Mouse (Mus musculus): ENCODE results near the gene Lrrc15.

Lrrc15 gene

DNA sequence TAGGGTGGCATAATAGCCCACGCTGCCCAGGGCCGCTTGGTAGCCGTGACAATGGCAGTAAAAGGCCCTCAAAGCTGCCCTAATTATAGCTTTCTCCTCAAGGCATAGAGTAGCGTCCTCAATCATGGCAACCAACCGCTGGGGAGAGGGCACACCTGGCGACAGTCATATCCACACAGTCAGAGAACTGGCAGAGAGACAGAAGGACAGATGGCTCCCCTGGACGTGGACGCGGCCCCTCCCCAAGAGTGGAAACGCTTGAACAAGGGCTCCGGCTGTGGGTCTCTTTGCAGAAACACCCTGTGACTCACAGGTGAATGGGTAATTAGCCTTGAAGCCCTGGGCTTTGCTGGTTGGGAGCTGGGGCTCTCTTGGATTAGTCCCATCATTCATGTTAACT lies 4.7 kb downstream of the Lrrc15 start:
- DNase-seq (ENCODE audit: extremely low read depth, insufficient read length, low spot score), result no peak

DNA sequence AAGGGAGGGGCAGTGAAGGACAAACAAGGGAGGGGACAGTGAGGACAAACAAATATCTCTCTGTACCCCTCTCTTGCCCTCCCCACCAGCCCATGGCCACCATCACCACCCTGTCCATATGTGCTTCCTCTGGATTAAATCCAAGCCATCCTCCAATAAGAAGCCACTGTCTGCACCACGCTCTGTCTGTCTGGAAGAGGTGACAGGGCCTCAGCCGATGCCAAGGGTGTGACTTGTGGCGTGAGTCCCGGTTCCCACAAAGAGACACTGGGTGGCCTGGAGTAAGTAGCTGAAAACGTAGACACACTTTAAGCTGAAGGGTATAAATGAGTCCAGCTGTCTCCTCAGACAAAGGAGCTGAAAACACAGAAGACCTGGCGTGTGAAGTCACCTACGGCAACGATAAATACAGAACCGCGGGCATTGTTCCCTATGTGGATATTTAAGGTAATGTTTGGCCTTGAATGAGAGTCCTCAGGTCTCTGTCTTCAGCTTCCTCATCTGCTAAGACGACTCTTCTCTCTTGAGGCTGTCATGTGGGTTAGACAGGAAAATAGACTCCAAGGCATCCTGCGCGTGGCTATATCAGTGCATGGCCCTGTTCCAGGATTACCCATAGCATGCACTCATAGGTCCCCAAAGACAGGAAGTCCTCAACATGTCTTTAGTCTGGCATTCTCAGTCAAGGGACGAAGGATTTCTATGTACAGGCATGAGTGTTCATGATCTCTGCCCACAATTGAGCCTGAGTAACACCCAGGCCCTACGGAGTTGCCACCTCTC lies 7.3 kb downstream of the Lrrc15 start:
- DNase-seq (ENCODE audit: extremely low read depth, insufficient read length, low spot score), result no peak

DNA sequence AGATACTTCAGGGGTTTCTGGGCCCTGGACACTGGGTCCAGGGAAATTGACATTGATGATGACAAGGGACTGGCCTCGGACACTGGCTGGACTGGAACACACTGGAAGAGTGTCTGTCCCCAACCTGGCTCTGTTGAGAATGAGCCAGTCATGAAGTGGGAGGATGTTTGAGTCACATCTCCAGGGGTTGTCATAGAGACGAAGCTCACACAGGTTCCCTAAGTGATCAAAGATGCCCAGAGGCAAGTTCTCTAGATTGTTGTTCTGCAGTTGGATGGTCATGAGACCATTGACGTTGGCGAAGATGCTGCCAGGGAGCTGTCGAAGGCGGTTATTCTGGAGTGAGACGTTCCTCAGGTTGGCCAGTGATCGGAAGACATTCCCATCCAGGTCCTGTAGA lies 10.0 kb downstream of the Lrrc15 start:
- no peak for DNase-seq (ENCODE audit: extremely low read depth, insufficient read length, low spot score)

DNA sequence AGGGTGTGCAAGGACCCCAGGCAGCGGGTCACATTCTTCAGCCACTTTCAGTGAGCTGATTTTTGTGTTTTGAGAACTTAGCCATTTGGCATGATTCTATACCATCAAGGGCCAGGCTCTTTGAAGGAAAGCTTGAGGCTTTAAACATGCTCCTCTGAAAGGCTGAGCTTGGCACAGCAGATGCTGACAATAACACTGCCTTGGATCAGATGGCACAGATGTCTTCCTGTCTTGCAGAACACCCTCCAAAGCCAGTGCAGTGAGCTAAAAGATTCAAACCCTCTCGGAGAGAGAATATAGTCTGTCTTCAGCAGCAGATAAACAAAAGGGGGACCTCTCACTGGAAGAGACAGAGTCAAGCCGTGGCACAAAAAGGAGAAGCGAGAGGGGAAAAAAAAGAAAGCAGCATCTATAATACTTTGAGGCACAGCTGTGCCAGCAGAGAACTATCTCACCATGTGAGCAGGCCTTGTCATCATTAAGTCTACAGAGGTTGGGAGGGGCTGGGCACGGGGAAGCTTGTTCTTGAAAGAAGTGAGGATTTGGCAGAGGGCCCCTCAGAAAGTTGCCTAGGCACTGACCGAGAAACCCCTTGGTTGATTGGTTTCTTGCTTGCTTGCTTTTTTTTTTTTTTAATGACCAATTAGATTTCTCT lies 11.0 kb downstream of the Lrrc15 start:
- DNase-seq (ENCODE audit: extremely low read depth, insufficient read length, low spot score), result no peak

DNA sequence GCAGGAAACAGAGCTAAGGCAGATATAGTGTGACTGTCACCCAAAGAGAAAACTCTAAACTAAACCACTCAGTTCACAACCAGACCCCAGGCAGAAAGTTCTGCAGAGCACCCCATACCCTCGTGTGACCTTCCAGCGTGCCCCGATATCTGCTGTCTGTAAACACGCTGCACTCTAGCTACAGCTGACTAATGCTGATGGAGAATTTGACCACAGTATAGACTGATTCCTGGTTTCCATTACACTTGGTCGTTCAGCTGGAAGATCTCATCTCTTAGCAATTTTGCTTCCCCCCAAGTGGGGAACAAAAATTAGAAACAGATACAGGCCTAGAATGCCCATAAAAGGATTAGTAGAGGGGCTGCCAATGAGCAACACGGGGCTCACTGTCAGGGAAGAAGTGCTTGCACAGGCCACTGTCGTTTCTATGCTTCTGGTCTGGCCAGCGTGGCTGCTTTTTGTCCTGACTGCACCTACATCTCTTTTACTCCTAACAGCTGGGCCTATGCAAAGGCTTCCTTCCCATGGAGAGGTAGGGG lies 11.8 kb downstream of the Lrrc15 start:
- DNase-seq (ENCODE audit: extremely low read depth, insufficient read length, low spot score), result no peak

DNA sequence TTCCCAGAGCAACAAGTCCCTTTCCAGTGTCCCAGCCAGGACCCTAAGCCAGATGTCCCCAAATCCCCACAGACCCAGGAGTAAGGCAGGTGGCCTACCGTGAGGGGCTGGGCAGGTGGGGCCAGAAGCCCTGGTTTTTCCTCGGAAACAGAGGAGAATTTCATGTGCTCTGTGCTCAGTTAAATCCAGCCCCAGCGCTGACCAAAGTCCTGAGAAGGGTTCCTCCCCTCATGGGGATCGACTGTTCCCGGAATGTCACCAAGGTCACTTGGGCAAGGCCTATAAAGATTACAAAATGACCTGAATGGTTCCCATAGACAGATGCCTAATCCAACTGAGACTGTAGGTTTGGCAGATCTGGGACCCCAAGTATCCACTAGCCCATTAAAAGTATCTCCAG lies 15.7 kb downstream of the Lrrc15 start, which contains the start of gene Cpn2:
TSS of gene Cpn2 (minus strand) at position 141 of the 400 bp plus-strand sequence.
- no peak for DNase-seq (ENCODE audit: extremely low read depth, insufficient read length, low spot score)

DNA sequence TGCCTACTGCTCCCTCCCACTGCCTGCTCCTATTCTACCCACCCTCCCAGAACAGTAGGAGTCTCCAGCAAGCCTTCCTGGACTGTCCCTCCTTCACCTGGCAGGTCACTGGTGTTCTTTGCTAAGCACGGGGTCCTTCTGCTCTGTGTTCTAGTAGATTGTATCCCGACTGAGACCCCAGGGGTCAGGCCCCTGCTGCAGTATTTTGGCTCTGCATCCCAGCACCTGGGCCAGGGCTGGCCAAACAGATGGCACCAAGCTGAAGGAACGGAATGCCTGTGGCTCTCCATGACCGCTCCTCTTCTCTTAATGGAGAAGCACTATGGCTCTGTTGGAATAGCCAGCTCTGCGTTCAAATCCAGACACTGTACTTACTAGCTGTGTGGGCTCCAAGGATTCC lies 16.5 kb downstream of the Lrrc15 start:
- no peak for DNase-seq (ENCODE audit: extremely low read depth, insufficient read length, low spot score)

DNA sequence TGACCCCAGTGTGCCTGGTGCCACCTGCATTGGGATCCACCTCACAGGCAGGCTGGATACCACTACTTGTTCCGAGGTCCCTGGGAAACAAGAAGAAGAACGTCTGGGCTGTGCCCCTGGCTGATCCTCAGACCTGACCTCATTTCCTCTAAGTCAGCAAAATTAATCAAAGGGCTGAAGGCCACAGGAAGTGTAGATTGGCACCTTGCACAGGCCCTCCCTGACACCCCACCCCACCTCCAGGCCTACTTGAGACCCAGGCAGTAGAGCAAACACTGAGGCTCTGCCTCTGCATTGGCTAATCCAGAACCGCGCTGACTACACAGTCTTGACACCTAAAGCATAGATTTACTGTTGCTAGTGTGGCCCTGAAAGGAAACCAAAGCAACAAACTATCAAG lies 17.4 kb downstream of the Lrrc15 start:
- DNase-seq (ENCODE audit: extremely low read depth, insufficient read length, low spot score), result no peak

DNA sequence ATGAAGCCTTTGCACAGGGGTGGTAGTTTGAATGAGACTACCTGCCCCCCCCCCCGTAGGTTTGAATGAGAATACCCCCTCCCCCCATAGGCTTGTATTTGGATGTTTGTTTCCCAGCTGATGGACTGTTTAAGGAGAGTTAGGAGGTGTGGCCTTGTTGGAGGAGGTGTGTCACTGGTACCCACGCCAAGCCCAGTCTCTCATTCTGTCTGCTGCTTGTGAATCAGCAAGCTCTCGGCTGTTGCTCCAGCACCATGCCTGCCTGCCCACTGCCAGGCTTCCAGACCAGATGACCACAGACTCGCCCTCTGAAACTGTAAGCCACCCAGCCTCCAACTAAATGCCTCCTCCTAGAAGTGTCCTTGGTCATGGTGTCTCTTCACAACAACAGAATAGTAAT lies 19.9 kb downstream of the Lrrc15 start:
- DNase-seq (ENCODE audit: extremely low read depth, insufficient read length, low spot score), result peak; percentile 47

DNA sequence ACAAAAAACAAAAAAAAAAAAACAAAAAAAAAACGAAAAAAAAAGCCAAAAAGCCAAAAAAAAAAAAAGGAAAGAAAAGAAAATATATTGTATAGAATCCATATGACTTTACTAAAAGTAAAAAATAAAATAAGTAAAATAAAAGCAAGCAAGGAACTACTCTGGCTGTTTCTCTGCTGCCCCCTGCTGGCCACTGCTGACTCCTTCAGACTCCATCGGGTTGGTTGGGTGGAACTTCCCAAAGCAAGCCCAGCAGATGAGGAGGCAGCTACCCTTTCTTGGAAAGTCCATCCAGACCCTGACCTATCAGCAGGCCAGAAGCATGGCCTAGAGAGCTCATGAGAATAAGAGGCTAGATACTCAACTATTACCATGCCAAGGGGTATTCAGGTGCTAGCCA lies 20.4 kb downstream of the Lrrc15 start:
- DNase-seq (ENCODE audit: extremely low read depth, insufficient read length, low spot score), result peak; percentile 42

DNA sequence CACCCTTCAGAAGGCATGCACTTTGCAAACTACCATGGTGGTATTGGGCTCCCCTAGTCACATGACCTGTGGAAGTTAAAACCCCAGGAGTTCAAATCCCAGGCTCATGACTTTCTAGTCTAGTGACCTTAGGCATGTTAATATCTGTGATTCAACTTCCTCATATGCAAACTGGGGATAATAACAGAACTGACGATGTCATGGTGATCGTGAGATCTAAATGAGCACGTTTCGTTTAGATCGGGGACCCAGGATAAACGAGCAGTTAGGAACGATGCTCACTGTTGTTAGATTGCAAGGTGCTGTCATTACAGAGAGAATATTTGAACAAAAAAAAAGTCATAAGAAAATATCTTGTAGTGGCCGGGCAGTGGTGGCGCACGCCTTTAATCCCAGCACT lies 20.9 kb downstream of the Lrrc15 start:
- no peak for DNase-seq (ENCODE audit: extremely low read depth, insufficient read length, low spot score)

DNA sequence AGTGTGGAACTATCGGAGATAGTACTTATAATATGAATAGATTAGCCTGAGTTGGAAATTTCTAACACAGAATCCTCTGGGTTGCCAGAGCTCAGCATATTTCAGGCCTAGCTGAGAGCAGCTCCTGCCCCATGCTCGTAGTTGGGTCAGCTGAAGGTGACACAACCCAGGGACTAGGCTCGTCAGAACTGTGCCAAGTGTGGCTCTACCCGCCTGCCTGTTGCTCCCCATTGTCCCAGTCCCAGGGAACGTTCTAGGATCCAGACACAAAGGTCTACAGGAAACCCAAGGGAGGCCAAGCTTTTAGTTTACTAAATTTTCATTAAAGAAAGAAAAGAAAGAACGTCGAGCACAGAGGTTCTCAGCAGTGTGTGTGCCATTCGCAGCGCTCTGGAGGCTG lies 21.7 kb downstream of the Lrrc15 start:
- no peak for DNase-seq (ENCODE audit: extremely low read depth, insufficient read length, low spot score)

DNA sequence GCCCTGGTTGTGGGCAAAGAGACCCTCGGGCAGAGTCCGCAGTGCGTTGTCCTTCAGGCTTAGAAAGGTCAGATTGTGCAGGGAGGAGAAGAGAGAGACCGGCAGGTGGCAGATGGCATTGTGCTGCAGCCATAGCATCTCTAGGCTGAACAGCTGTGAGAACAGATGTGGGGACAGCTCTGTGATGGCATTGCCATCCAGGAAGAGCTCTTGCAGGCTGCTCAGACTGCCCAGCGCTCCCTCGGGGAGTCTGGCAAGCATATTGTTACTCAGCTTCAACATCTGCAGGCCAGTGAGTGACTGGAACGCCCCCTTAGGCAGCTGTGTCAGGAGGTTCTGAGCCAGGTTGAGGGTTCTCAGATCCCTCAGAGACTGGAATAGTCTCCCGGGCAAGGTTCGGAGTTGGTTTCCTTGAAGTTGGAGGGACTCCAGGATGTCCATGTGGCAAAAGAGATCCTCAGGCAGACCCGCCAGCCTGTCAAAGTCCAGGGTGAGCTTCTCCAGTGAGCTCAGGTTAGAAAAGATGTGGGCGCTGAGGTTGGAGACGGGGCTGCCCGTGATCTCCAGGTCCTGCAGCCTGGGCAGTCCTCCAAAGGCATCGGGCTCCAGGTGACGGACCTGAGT lies 22.9 kb downstream of the Lrrc15 start:
- DNase-seq (ENCODE audit: extremely low read depth, insufficient read length, low spot score), result no peak

DNA sequence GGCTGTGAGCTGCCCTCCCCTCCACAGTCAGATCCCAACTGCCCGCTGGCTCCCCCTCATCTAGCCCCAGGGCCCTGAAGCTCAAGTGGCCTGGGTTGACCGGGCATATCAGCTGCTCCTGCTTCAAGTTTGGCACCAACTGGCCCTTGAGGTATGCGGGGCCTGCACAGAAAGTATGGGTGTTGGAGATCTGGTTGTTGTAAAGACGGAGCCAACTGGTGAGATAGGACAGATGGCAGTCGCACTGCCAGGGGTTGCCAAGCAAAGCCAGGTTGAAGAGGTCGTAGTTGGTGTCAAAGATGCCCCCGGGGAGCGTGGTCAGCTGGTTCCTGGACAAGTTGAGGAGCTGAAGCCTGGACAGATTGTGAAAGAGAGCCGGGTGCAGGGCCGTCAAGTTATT lies 23.6 kb downstream of the Lrrc15 start:
- no peak for DNase-seq (ENCODE audit: extremely low read depth, insufficient read length, low spot score)

DNA sequence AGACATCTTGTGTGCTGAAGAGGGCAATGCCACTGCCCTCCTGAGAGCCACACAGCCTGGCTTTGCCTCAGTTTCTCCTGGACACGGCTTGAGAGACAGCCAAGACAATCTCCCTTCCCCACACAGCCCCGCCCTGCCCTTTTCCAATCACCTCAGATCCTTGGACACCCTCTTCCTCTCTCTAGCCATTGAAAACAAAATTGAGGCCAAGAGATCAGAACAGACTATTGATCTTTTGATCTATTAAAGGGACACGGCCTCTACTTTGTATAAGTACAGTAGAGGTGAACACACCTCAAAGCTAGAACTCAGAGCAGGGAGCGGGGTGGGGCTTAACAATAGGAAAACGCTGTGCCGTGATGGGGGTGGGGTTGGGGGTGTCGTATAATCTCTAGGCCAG lies 24.6 kb downstream of the Lrrc15 start:
- no peak for DNase-seq (ENCODE audit: extremely low read depth, insufficient read length, low spot score)

DNA sequence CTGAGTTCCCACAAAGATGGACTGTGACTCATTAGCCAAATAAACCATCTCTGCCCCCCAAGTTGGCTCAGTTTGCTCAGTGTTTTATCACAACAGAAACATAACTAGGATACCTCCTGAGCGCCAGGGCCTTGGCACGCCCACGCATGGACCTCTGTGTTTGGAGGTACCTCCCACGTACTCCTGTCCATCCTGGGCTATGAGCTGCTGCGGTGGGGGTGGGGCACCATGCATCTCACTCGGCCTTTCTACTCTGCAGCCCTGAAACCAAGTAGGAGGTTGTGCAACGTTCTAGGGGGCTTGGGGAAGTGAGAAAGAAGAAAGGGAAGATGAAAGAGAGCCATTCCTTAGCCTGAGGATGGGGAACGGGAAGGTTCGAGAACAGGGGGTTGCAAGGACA lies 25.3 kb downstream of the Lrrc15 start:
- DNase-seq (ENCODE audit: extremely low read depth, insufficient read length, low spot score), result no peak

DNA sequence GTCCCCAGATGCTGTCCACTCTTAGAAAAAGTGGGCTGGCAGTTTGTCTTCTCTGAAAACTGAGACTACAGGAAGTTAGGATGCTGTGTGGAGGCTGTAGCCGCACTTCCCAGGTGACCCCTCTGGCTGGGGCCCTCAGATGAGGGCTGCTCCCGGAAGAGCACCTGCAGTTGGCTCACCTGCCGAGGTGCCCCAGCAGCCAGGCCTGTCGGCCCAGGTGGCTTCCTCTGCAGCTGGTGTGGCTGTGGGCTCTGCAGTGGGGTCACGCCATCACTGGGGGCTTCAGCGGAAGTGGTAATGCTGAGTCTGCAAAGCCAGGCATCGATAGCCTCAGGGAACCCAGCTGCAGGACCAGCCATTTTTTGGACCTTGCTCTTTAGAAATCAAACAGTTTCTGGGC lies 28.0 kb downstream of the Lrrc15 start:
- no peak for DNase-seq (ENCODE audit: extremely low read depth, insufficient read length, low spot score)

DNA sequence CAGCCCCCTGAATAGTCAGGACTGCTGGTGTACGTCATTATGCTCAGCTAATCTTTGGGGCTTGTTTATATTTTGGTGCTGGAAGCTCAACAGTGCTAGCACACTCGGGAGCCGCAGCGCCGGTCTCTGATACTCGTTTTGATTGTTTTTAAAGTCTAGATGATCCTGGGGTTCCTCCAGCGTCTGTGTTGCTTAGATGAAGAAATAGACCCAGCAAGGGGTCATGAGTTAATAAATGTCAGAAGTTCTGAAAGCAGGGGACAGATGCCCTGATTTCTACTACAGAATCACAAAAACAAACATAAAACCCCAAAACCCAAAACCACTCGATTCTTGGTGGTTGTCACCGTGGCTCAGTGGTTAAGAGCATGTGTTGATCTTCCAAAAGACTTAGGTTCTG lies 29.2 kb downstream of the Lrrc15 start:
- no peak for DNase-seq (ENCODE audit: extremely low read depth, insufficient read length, low spot score)

DNA sequence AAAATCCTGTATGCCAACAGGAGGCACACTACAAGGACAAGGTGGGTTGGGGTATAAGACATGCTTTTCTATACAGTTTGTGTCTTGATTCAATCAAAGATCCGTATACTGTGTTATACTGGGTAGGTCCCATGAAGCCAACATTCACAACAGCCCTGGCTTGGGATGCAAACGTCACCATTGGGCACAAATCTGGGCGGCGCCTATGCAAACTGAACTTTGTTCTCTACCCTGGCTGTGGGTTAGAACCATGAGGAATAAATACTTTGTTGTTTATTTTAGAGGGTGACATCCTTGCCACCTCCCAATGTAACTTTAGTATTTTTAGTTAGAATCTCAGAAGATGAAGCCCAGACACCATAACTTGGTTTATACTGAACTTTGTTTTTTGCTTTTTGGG lies 29.7 kb downstream of the Lrrc15 start:
- no peak for DNase-seq (ENCODE audit: extremely low read depth, insufficient read length, low spot score)

DNA sequence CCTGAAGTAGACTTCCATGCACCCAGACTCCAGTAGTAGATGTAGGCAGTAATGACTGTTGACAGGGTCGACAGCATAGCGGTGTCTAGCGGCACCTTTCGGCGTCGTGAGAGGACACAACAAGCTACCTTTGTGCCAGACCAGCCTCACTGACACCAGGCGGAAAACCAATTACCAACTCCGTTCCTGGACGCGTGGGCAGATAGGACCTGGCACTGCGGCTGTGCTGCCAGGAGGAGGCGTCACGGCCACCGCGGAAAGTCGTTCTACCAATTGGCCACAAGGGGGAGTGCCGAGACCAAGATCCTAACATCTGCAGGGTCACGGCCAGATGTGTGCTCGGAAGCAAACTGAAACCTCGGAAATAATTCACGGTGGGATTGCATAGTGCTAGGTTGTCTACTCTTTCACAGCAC lies 31.0 kb downstream of the Lrrc15 start:
- DNase-seq (ENCODE audit: extremely low read depth, insufficient read length, low spot score), result peak; percentile 79

DNA sequence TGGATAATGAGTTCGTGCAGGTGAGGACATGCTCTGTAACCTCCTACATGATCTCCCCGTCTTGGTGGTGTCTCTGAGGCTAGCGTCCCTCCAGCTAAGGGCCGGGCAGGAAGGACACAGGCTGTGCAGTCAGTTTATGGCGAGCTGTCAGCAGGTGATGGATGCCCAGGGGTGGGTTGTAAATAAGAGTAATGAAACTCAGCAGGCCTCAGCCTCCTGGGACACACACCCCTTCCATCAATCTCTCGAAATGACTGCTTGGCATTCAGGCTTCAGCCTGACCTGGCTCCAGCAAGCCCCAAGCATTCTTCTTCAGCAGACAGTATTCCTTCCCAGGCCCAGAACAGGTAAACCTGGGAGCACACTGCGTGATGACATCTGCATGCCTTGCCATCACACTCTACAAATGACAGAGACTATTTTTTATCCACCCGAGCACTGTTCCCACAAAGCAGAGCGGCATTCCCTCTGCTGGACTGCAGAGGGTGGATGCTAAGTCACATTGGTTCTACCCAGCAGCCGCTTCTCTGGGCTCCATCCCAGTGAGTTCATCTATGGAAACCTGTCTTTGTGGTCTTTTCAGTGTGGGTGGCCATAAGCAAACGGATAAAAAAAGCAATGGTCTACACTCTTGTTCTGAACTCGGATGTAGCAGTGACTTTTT lies 38.9 kb downstream of the Lrrc15 start:
- DNase-seq (ENCODE audit: extremely low read depth, insufficient read length, low spot score), result no peak

Data from 3134 (cell line).